Mouse (Mus musculus) cerebellum, adult 2 months (tissue): Measurements from ENCODE around the gene Adamts18. TPM values are rescaled to one million over a fixed set of nuclear protein-coding genes. Genes with fewer than 3 reads are reported as not detected.

Source experiments
- DNase-seq, 2 experiments: peaks; one replicate each; pipeline ENCODE4 v3.0.0; 2021
- H3K27ac ChIP-seq: fragments of 200-500 bp; 2 replicates; pipeline ENCODE4 v1.5.1; 2012; ENCODE audit warnings: low read length, control low read depth, inconsistent platforms; ENCODE audit not compliant: insufficient read depth
- H3K27me3 ChIP-seq: fragments of 200-500 bp; 2 replicates; pipeline ENCODE4 v1.6.1; 2012; ENCODE audit warnings: inconsistent platforms, mild to moderate bottlenecking, low read length, moderate library complexity; ENCODE audit not compliant: control insufficient read depth, insufficient read depth
- H3K4me1 ChIP-seq: fragments of 200-500 bp; 2 replicates; pipeline ENCODE4 v1.6.1; 2011; ENCODE audit warnings: low read length; ENCODE audit not compliant: control insufficient read depth, insufficient read depth
- H3K4me3 ChIP-seq: fragments of 200-500 bp; replicated peaks from 2 replicates; pipeline ENCODE3; 2011; ENCODE audit warnings: mild to moderate bottlenecking, low read depth, low read length, control low read depth; ENCODE audit not compliant: insufficient read depth
- CTCF ChIP-seq: fragments of 200-500 bp; IDR thresholded peaks from 2 replicates; pipeline ENCODE4 v1.5.1; 2011; ENCODE audit warnings: low read depth, mild to moderate bottlenecking, control low read depth, low read length, moderate library complexity, borderline replicate concordance; ENCODE audit not compliant: insufficient read depth
- POLR2A ChIP-seq: fragments of 200-500 bp; IDR thresholded peaks from 2 replicates; pipeline ENCODE4 v1.6.1; 2011; ENCODE audit warnings: low read length, control low read depth, borderline replicate concordance; ENCODE audit not compliant: insufficient read depth
- WGBS: fragments of 180-500 bp; shearing (Covaris S2); methylation state at CpG from one replicate; pipeline ENCODE4 v1.1.7; 2018; 5-methylcytosine and 5-hydroxymethylcytosine counted together
- polyA plus RNA-seq: library from polyadenylated mRNA; depleted of rRNA; stranded (reverse); fragments of >200 nt; gene quantifications from 2 replicates; pipeline ENCODE4 v1.2.3, GENCODE M21; 2012; rRNA removed

Adamts18 gene
- polyA plus RNA-seq, 1 experiment, result 9.6 TPM

DNA sequence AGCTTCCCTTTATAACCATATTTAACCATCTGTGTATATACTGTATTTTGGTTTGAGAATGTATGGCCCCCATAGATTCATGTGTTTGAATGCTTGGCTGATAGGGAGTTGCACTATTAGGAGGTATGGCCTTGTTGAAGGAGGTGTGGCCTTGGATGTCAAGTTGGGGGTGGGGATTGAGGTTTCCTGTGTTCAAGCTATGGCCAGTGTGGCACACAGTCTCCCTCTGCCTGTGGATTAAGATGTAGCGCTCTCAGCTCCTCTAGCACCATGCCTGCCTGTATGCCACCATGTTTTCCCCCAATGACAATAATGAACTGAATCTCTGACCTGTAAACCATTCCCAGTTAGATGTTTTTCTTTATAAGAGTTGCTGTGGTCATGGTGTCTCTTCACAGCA is 188.4 kb downstream of the Adamts18 start:
- Histone ChIP-seq H3K4me3 (no peak overlapping the region), H3K27me3 (no peaks in the 10 kb centered on the region), H3K4me1 (no peaks in the 10 kb centered on the region), H3K27ac (no peak overlapping the region)
- TF ChIP-seq POLR2A, result no peak
- no peak for TF ChIP-seq CTCF
- no peak for DNase-seq
- 100% methylated on average over 1 of the region's 1 CpGs for WGBS

DNA sequence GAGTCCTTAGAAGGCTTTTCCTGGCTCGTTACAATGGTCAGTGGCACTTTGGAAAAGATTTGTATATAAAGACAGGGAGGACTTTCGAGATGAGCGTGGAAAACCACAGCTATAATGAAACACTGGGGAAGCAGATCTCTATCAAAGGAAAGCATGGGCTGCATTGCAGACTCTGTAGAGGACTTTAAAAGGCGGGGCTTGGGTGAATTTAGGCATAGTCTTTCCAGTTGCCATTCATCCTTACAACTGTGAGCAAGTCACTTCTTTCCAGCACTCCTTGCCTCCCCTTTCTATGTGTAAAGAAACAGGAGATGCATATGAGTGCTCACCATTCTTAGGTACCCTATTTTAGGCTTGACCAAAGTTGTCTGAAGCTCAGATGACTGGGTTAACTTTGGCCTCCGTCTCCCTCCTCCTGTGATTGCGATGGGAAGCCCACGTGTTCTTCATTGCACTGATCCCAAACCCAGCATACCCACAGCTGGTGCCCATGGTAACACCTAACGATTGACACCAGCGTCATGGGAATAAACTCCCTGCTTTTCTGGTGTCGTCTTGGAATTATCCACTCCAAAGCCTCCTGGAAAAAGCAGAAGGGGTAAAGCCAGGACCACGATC is 191.7 kb downstream of the Adamts18 start:
- Histone ChIP-seq H3K4me3 (no peak overlapping the region), H3K27me3 (no peaks in the 10 kb centered on the region), H3K4me1 (no peaks in the 10 kb centered on the region), H3K27ac (no peak overlapping the region)
- WGBS, result 66% methylated on average over 11 of the region's 11 CpGs
- TF ChIP-seq POLR2A (no peak), CTCF (no peak)
- no peak for DNase-seq

DNA sequence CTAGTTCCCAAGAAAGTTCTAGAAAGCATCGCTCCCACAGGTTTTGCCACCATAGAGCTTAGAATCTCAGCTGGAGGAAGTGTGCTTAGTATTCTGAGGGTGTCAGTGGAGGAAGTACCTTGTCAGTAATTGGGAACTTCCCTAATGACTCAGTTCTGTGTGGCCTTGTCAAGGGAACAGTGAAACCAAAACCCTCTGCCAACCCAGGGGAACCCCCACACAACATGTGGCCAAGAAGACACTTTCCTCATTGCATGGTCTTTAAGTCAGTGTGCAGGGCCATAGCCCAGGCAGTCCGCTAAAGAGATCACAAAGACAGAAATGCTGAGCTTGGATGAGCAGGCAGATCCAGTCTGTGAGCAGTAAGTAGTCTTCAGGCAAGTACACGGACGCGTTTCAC is 192.4 kb downstream of the Adamts18 start:
- Histone ChIP-seq H3K27me3 (no peaks in the 10 kb centered on the region), H3K27ac (no peak overlapping the region), H3K4me1 (no peaks in the 10 kb centered on the region), H3K4me3 (no peak overlapping the region)
- no peak for TF ChIP-seq CTCF
- TF ChIP-seq POLR2A, result no peak
- no peak for DNase-seq
- 96% methylated on average over 5 of the region's 5 CpGs for WGBS

DNA sequence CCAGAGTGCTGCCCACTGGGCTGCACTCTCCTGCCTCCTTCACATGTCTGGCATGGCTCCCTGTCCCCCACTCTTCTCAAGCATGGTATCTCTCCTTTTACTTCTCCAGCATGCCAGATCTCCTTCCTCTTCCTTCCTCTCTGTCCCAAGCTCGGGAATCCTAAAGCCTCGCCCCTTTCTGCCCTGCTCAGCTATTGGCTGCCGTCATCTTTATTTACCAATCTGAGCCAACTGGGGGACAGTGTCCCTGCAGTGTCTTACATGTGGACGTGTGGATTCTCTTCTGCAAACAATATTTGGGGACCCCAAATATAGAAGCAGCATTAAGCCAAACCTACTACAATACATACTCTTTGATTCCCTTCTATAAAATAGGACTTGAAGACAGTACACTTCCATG is 195.4 kb downstream of the Adamts18 start:
- Histone ChIP-seq H3K27ac (no peak overlapping the region), H3K4me3 (no peak overlapping the region), H3K27me3 (no peaks in the 10 kb centered on the region), H3K4me1 (no peaks in the 10 kb centered on the region)
- DNase-seq, result no peak
- 61% methylated on average over 4 of the region's 4 CpGs for WGBS
- TF ChIP-seq CTCF (no peak), POLR2A (no peak)

DNA sequence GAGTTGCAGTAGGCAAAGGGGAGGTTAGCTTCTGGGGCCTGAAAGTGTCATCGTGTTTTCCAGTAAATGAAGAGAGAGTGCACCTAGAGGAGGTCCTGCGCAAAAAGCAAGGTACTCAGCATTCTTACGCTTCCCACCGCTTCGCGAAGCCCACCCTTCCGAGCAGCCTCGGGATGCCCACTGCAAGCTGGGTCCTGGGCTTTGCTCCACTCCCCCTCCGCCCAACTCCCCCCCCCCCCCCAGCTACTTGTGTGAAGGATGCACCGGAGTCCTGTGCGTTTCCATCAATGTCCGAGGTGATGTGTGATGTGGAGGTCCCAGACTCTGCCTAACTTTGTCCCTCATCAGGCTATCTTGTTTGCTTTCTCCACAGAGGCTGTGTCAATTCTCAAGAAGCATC is 196.1 kb downstream of the Adamts18 start:
- Histone ChIP-seq H3K4me3 (no peak overlapping the region), H3K27me3 (no peaks in the 10 kb centered on the region), H3K27ac (no peak overlapping the region), H3K4me1 (no peaks in the 10 kb centered on the region)
- WGBS, result 85% methylated on average over 12 of the region's 12 CpGs
- DNase-seq, result no peak
- no peak for TF ChIP-seq POLR2A
- no peak for TF ChIP-seq CTCF

Other genes starting within 250 kb of the Adamts18 start
- gene Mon1b, start 213.2 kb downstream of the Adamts18 start, polyA plus RNA-seq, result 11.2 and 12.4 TPM in 2 replicates
- 0.18 and 0.49 TPM in 2 replicates for gene Syce1l, start 205.5 kb downstream of the Adamts18 start, polyA plus RNA-seq